Mouse (Mus musculus) c-Kit-positive CD71-positive TER-119-positive erythroid progenitor cells, embryonic 14.5 days (primary cell): Measurements from ENCODE around the gene Cox16.

Experiments used
- DNase-seq: peaks from one replicate; pipeline ENCODE4 v3.0.0-alpha.2; 2013; ENCODE audit warnings: low spot score

The Cox16 gene

GRCm38 (mm10) chr12:81324116-81324515 lies 160.8 kb downstream of the Cox16 start:
- no peak for DNase-seq

- DNase-seq: no peak
Measured at GRCm38 (mm10) chr12:81321021-81321420, 163.9 kb downstream of the Cox16 start.

DNA sequence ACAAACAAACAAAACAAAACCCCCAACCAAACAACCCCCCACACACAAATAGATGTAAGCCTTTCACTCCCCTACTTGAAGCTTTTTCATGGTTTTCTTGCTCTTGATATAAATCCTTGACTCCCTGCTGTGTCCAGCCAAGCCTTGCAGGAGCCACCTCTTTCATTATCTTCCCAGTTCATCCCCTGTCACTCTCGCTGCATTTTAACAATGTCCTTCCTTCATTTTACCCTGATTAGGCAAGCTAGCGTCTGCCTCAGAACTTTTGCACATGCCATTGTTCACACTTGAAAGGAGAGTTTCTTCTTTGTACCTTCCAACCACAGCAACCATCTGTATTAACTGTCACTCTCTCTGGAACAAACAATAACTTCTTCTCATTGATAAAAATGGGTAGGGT lies 167.1 kb downstream of the Cox16 start:
- no peak for DNase-seq

- DNase-seq: no peak
Measured at GRCm38 (mm10) chr12:81315953-81316352, 169.0 kb downstream of the Cox16 start.
